Mouse (Mus musculus) monocyte, adult 5-6 weeks (primary cell): ENCODE data around the gene Map3k9. TPM values are rescaled to one million over a fixed set of nuclear protein-coding genes. Genes with fewer than 3 reads are reported as not detected.

Experiments used
- ATAC-seq: fragments of 153-309, 156-312 bp; replicated peaks from 2 replicates; pipeline ENCODE4 v1.8.0; 2017; ENCODE audit warnings: mild to moderate bottlenecking; ENCODE audit not compliant: low TSS enrichment, insufficient number of reproducible peaks, severe bottlenecking, poor library complexity, low FRiP score
- total RNA-seq: library from RNA; stranded (forward); fragments of 200-1000, 200-491, 200-594 nt; gene quantifications from 3 replicates; pipeline ENCODE4 v1.2.3, GENCODE M21; 2017

Map3k9 gene
- total RNA-seq, 1 experiment from 2014 or later, result 4.4 TPM

DNA sequence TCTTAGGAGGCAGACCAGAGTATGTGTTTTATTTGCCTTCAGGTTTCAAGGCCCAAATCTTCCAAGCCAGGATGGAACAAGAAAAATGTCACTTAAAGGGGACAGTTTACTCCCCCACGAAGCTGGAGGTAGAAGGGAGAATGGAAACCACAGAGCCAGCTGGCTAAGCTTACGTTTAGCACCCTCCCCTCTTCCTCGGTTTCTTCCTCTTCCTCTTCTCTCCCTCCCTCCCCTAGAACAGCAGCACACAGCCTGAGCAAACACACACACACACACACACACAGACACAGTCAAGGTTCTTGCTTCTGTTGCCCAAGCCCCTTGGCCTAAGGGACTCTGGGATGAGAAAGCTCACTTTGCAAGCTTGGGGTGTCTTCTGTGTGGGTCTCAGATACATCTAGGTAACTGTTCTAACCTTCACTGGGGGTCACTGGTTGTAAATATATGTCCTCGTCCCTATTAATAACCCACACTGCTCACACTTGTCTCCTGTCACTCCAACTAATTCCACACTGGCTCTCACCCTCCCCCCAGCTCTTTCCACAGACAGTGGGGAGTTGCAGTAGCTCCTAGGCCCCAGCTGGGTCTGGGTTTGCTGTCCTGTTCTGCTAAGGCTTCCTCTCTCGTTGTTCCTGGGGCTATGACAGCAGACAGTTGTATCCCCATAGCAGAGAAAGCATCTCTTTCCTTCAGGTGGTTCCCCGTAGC, 11.7 kb upstream of the Map3k9 start:
- no peak for ATAC-seq

DNA sequence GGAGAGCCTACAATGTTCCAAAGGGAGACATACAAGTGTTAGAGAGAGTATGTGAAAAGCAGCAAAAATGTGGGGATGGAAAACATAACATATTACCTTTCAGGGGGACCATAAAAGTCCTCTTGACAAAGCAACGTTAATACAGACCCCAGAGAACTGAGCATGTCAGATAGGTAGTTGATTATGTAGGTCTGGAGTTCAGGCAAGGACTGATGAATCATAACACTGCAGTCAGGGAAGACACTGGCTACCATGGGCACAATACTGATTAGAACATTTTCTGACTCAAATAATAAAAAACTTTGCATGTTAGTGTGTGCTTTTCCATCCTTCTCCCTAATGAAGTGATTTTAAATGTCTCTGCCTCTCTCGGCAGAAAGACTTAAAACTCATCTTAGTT, 8.5 kb upstream of the Map3k9 start:
- no peak for ATAC-seq

DNA sequence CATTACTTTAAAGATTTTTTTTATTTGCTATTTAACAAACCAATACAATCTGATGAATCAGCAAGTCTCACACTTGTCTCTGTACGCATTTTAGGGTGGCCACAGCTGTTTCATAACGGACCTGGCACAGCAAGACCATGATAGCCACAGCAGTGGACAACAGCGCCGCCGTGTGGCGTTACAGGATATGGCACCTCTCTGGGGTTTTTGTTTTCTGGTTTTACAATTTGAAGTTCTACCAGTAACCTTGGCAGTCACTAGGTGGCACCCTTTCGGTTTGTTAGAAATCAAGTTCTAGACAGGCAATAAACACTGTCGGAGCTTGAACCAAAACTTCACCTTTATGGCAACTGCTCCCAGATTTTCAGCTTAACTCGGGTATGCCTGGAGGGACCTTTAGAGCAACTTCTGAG, 7.7 kb upstream of the Map3k9 start:
- peak; percentile 90 for ATAC-seq

DNA sequence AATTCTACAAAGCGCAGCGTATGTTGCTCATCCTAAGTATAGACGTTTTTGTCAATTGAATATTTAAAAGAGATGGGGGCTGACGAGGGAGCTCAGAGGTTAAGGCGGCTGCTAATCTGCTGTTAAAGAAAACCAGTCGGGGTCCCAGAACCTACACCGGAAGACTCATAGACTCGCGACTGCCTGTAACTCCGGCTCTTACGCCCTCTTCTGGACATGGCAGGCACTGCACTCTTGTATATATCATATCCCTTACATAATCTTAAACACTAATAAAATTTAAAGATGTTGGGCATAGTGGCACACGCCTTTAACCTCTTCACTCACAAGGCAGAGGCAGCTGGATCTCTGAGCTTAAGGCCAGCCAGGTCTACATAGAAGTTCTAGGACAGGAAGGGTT, 6.3 kb upstream of the Map3k9 start:
- no peak for ATAC-seq

DNA sequence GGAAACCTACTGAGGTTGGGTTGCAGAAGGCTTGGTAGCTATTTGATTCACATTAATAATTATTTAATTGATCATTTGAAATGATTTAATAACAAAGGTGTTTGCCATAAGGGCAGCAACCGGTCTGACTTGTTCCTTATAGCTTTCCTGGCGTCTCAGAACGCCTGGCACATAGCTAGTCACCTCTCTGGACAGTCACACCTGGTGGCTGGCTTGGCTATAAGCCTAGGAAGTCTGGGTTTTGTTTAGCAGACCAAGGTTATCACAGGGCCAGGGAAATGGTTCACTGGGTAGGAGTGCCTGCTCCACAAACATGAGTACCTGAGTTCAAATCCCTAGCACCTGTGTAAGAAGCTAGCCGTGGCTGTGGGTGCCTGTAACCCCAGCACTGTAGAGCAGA, 2.3 kb upstream of the Map3k9 start:
- ATAC-seq, result no peak

DNA sequence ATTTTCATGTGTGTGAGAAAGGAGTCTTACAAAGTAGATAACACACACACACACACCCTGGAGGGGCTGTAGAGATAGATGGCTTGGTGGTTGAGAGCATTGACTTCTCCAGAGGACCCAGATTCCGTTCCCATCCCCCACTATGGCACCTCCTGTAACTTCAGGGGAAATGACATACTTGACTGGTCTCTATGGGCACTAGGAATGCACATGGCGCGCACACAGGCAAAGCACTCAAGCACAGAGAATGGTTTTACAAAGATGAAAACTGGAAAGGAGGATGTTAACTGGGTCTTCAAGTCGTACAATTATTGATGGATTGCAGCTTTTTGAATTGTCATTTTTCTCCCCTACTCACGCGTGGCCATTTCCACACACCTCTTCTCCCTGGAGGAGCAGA, 1.6 kb upstream of the Map3k9 start:
- ATAC-seq, result no peak

DNA sequence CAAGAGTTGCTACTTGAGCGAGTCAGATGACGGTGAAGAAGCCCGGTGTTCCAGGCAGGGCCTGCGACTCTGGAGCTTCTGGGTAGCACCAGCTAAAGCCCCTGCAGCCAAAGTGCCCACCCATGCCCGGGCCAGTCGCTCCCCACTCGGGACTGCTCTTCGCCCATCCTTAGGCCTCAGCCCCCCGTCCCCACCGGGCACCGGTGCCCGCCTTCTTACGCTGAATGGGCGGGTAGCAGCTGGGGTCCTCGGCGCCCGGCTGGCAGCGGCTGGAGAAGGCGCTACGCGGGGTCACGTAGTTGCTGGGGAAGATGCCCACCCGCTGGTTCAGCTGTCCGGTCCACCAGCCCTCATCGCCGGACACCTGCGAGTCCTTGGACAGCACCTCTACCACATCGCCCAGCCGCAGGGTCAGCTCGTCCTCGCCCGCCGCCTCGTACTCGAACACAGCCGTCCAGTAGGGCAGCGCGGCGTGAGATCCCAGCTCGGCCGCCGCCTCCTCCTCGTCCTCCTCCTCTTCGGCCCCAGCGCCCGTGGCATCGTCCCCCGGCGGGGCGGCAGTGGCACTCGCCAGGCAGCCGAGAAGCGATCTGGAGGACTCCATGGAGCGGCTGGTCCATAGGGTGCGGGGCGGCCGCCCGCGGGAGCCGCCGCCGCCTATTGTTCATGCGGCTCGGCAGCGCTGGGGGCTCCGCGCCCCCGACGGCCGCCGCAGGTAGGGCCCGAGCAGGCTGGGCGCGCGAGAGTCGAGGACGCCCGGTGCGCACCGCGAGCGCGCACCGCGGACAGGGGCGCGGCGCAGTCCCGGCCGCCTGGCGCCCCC, 493 bp downstream of the Map3k9 start:
- 0 out of 2 replicates have a peak, but pooled peaks have one; percentile 4 for ATAC-seq

DNA sequence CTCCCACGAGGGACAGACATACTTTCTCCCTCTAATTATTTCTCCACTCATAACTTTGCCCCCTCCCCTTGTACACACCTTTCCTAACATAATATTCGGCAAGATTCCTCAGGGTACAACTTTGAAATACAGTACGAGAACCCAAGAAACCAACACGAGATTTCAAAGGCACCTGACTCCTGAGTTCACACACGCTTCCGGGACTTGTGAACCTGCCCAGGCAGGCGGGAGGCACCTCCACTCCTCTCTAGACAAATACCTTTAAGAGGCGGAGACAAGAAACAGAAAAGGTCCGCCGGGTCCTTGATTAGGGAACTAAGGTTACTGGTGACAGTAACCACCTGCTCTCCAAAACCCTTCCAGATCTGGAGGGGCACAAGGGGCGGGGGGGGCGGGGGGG, 1.1 kb downstream of the Map3k9 start:
- ATAC-seq, result no peak

DNA sequence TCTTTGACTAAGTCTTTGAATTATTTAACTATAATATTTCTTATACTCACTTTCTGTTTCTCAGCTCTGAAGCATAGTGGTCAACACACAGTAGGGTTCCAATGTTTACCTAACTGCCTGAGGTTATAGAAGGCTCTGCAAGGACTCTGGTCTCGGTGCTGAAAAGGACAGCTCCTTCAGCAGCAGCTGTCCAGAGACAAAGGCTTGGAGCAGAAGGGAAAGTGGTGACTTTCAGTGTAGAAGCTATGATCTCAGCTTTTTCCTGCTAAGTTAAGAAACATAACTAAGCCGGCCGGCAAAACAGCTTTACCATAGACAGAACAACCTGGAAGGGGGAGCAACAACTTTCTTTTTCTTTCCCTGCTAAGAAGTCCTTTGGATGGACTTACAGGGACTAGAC, 4.8 kb downstream of the Map3k9 start:
- ATAC-seq, result no peak

DNA sequence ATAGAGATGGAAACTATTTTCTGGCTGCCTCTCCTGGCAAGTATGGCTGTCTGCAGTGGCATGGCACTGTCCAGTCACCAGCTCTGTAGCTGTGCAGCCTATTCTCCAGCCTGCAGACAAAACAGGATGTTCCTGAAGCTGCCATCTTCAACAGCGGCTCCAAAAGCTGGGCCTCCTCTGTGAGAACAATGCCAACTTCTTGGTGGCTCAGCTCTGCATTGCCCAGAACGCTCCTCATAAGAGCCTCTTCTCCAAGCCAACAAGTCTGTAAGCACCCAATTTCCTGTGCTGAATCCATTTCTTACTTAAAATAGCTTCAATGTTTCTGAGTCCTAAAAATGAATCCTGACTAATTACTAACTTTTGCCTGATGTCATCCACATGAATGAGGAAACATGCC, 5.3 kb downstream of the Map3k9 start:
- ATAC-seq, result no peak

DNA sequence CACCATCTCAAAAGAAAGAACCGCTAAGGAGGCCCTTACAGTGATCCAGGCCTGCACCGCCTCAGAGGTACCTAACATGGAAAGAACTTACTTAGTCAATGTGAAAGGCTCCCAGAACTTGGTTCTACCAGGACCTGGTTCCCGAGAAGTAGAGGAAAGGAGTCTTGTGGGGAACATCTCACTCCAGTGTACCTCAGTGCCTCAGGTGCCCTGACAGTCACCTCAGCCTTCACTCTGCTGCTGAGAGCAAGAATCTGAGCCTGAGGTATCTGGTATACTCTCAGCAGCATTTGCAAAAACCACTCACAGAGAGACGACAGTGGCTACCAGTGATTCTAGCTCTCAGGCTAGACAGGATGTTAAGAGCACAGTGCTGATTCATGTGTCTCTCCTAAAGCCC, 6.8 kb downstream of the Map3k9 start:
- no peak for ATAC-seq

DNA sequence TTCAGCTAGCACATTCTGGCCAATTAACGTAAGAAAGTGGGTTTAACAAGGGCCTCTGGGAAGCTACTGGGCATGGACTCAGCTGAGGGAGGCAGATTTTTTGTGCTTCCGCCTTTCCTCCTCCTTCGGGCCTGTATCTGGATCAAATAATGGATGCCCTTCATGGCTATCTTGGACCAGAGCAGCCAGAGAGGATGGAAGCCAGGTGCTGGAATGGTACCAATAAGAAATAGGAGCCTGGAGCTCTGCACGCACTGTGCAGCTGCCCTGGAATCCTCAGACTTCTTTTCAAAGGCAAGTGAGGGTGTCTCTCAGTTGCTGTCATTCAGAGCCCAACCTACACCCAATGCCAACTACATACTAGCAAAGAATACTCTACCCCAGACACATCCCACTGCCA, 11.5 kb downstream of the Map3k9 start:
- ATAC-seq, result no peak

DNA sequence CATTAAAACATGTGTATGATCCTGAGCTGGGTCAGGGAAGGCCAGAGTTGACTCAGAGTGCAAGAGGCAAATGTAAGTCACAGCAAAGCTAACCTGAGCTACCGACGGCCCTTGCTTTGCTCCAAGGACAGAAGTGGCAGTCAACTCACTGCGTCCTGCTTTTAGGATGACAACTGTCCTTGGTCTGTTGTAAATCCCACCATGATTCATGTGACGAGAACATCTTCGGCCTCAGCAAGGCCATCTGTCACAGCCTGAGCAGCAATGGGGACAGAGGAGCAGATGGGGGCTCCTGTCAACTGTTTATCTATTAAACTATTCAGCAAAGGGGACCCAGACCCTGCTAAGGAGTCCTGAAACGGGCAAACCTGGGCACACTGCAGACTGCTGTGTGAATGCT, 15.6 kb downstream of the Map3k9 start:
- no peak for ATAC-seq

DNA sequence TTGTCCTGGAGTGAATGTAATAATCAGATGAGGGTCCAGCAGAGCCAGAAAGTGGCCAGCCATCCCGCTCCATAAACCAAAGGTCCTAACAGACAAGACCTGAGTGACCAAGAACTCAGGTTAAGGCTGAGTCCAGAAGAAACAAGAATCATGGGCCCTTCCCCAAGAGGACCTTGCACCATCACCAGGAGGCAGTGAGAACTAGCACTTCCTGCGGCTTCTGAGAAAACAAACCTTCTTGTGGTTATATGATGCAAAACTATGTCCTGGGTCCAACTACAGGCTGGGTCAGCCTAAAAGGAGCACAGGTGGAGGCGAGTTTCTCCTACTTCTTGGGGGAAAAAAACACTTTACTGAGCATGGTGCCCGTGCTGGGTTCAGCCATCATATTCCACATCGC, 16.6 kb downstream of the Map3k9 start:
- no peak for ATAC-seq

DNA sequence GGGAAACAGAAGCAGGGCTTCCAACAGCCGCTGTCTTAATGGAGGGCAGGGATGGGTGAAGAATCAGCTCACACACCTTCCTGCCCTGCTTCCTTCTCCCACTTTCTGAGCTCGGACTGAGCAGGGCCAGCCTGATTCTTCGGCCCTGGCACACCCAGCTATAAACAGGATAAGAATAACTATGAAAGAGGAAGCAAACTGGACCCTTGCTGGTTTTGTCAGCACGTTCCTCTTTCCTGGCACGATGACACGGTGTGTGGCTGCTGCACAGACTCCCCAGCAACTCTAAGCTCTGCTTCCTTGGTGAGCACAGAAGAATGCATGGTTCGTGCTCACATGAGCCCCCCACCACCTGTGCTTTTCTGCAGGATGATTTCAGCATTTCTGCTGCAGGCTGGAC, 26.3 kb downstream of the Map3k9 start:
- ATAC-seq, result peak; percentile 91

DNA sequence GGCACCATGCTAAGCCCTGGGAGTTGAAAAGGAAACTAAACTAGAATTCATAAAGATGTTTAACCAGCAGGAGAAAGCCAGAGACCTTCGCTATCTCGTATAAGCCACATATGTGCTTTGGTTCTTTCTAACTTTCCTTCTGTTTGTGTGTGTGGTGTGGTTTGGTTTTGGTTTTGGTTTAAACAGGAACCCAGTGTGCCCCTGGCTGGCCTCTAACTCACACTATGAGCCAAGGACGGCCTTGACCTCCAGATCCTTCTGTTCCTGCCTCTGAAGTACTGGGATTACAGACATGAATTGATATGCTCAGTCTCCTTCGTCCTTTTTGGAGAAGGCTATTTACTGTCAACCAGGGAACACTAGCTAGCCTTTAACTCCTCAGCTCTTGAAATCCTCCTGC, 29.9 kb downstream of the Map3k9 start:
- ATAC-seq, result peak; percentile 60

DNA sequence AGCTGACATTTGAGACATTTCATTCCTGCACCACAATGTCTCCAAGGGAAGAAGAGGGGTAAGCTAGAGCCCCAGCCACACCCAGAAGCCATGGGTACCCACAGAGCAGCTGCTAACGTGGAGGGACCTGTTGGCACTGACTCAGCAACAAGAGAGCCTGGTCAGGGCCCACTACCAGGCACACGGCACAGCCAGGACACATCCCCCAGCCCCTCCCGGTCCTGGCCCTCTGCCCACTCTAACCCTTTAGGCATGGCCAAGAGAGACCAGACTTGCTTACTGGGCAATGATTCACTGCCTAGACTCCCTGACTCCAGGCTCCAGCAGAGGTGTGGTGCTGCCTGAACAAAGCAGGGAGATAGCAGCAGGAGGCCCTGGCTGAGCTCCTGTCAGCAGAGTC, 32.1 kb downstream of the Map3k9 start:
- ATAC-seq, result no peak

DNA sequence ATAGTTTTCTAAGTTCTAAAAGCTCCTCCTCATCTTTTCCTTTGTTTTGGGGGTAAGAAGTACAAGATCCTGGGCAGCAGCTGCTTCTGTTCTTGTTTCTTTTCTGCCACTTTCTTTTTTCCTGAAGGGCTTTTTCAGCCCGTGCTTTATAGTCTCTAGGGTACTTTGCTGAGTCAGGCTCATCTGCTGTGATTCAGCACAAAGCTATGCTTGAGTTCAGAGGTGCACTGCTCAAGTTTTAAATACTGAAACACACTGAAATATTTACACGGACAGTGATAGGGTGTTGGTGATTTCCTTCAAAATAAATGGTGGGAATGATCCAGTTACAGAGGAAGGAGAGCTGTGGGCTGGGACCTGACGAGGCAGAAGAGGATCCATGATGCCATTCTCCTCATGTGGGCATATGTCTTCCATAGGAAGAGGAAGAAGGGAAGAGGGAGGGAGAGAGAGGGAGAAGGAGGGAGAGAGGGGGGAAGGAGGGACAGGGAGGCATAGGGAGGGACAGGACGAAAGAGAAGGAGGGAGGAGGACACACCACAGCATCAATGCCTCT, 32.9 kb downstream of the Map3k9 start:
- ATAC-seq, result no peak

DNA sequence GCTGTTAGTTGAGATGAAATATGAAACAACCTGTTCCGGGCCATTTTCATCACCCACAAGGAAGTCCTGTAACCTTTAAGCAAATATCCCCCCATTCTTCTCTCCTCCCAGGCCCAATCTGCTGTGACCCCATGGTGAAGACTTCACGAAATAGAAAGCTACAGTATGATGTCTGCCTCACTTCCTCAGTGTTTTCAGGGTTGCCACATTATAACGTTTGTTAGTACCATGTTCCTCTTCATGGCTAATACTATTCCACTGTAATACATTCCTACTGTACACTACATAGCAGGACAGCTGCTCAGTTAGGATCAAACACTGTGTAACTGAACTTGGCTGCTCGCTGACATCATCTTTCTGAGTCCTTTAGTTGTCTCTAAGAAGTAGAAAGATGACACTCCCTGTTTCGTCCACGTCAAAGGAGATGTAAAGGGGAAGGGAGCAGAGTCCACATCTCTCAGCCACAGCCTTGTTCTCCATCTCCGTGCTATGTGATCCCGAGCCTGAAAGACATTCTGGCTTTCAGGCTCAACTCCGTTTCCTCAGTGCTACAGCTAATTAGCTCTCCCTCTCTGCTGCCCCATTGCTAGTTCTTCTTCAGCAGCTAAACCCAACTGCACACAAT, 34.5 kb downstream of the Map3k9 start:
- peak; percentile 34 for ATAC-seq
